Mouse (Mus musculus) midbrain, embryonic 11.5 days (tissue): ENCODE results near the gene Tiam2. TPM values are rescaled to one million over a fixed set of nuclear protein-coding genes. Genes with fewer than 3 reads are reported as not detected.

ENCODE experiments used
- ATAC-seq: fragments of 200-750 bp; cut with Nextera tagmentation; 2 replicates; pipeline ENCODE4 v1.8.0; 2017; ENCODE audit warnings: moderate TSS enrichment, moderate library complexity; ENCODE audit not compliant: low FRiP score
- DNase-seq: peaks from one replicate; pipeline ENCODE4 v3.0.0; 2015; ENCODE audit warnings: low spot score; ENCODE audit errors: missing footprints
- H3K27ac ChIP-seq: fragments of 300-500 bp; sonication (generic); 2 replicates; pipeline ENCODE4 v1.5.1; 2014; ENCODE audit warnings: low read depth, low read length
- H3K27me3 ChIP-seq: fragments of 300-500 bp; sonication (generic); 2 replicates; pipeline ENCODE4 v1.6.1; 2014; ENCODE audit warnings: mild to moderate bottlenecking, low read length, moderate library complexity, mixed read lengths; ENCODE audit not compliant: control insufficient read depth, insufficient read depth
- H3K36me3 ChIP-seq: fragments of 300-500 bp; sonication (generic); 2 replicates; pipeline ENCODE4 v1.6.1; 2014; ENCODE audit warnings: mild to moderate bottlenecking, low read length, moderate library complexity, mixed read lengths; ENCODE audit not compliant: control insufficient read depth, insufficient read depth
- H3K4me1 ChIP-seq: fragments of 300-500 bp; sonication (generic); 2 replicates; pipeline ENCODE4 v1.6.1; 2014; ENCODE audit warnings: low read length; ENCODE audit not compliant: control insufficient read depth, insufficient read depth
- H3K4me2 ChIP-seq: fragments of 300-500 bp; sonication (generic); 2 replicates; pipeline ENCODE4 v1.6.1; 2014; ENCODE audit warnings: mild to moderate bottlenecking, moderate library complexity
- H3K4me3 ChIP-seq: fragments of 300-500 bp; sonication (generic); 2 replicates; pipeline ENCODE4 v1.5.1; 2014; ENCODE audit warnings: low read depth, low read length
- H3K9ac ChIP-seq: fragments of 300-500 bp; sonication (generic); 2 replicates; pipeline ENCODE4 v1.6.1; 2014; ENCODE audit warnings: low read length
- H3K9me3 ChIP-seq: fragments of 300-500 bp; sonication (generic); 2 replicates; pipeline ENCODE4 v1.6.1; 2016; ENCODE audit warnings: low read length; ENCODE audit not compliant: control insufficient read depth
- WGBS: fragments of 180-500 bp; shearing (Covaris S2); extraction: QIAGEN DNeasy Blood & Tissue Kit; methylation state at CpG from one replicate; pipeline ENCODE4 v1.1.7; 2014; 5-methylcytosine and 5-hydroxymethylcytosine counted together
- polyA plus RNA-seq: library from polyadenylated mRNA; unstranded; fragments of >200 nt; fragmentation: Nextera tagmentation; extraction: Ambion mirVana; gene quantifications from 2 replicates; pipeline ENCODE4 v1.2.1, GENCODE M21; 2014

The Tiam2 gene
- polyA plus RNA-seq, 1 experiment from 2014 or later: 2.5 TPM

DNA sequence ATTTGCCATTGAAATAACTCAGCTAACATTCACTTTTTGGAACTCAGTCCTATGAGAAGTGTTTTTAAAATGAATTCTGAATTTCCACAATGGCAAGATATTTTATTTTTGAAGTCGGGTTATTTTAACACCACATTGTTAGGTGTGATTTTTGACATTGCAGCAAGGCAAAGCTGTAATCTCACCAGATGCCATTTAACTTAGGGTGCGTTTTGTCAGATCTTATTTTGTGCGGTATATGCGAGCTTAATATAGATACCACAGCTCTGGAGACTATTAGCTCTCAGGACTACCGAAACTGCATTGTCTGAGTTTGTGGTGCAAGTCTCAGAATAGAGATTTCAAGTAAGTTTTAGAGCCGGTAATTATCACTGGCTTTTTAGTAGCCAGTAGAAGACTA lies 173.7 kb downstream of the Tiam2 start:
- Histone ChIP-seq H3K4me2 (no peak overlapping the region), H3K9ac (no peak overlapping the region), H3K36me3 (no peaks in the 10 kb centered on the region), H3K4me1 (no peaks in the 10 kb centered on the region), H3K27me3 (no peaks in the 10 kb centered on the region), H3K4me3 (no peak overlapping the region), H3K9me3 (no peaks in the 10 kb centered on the region), H3K27ac (no peak overlapping the region)
- no peak for DNase-seq
- no peak for ATAC-seq
- 90% methylated on average over 6 of the region's 6 CpGs for WGBS

DNA sequence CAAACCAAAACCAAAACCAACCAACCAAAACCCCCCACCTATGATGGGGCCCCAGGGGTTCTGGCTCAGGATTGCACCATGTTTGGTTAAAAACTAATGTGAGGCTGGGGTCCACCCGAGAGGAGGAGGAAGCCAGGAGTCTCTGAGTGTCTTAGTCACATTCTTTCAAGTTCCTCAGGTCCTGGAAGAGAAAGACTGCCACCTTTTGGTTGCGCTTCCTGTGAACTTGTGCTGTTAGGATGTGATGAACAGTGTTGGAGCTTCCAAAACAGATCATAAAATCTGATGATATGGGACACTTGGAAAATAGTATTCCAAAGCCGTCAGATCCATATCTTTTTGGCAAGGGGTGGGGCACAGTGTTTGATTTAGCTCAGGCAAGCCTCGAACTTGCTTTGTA lies 174.6 kb downstream of the Tiam2 start:
- Histone ChIP-seq H3K27me3 (no peaks in the 10 kb centered on the region), H3K4me2 (no peak overlapping the region), H3K36me3 (no peaks in the 10 kb centered on the region), H3K4me3 (no peak overlapping the region), H3K9me3 (no peaks in the 10 kb centered on the region), H3K9ac (no peak overlapping the region), H3K4me1 (no peaks in the 10 kb centered on the region), H3K27ac (no peak overlapping the region)
- DNase-seq (no peak), ATAC-seq (no peak)
- 84% methylated on average over 4 of the region's 4 CpGs for WGBS

DNA sequence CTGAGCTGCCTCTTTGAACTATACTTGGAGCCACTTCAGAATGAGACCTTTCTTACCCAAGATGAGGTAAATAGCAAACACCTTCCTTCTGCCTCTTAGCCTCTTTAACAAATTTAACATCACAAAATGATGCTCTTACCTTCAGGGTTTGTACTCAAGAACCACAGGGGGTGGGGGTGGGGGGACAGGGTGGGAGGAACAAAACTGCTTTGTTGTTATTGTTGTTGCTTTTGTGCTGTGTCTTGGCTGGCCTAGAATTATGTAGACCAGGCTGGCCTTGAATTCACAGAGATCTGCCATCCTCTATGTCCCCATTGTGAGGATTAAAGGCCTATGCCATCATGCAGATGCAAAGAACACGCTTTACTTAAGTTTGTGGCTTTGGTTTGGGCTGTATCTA lies 179.3 kb downstream of the Tiam2 start:
- Histone ChIP-seq H3K27me3 (no peaks in the 10 kb centered on the region), H3K27ac (no peak overlapping the region), H3K9me3 (no peaks in the 10 kb centered on the region), H3K4me3 (no peak overlapping the region), H3K4me2 (no peak overlapping the region), H3K36me3 (no peaks in the 10 kb centered on the region), H3K4me1 (no peaks in the 10 kb centered on the region), H3K9ac (no peak overlapping the region)
- WGBS: 70% methylated on average over 1 of the region's 1 CpGs
- DNase-seq (no peak), ATAC-seq (no peak)

DNA sequence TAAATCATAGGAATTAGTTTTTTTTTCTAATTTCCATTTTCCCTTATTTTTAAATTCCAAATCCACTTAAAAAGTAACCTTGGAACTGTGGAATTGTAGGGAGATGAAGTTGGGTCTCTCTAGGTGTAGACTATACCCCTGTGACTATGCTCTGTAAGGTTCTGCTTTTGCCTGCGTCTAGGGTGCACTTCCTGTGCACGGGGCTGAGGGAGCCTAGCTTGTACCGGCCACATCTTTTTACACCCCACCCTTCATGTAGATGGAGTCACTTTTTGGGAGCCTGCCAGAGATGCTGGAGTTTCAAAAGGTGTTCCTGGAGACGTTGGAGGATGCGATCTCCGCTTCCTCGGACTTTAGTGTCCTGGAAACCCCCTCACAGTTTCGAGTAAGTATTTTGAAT lies 180.1 kb downstream of the Tiam2 start:
- no peak overlapping the region for H3K9ac ChIP-seq
- H3K36me3 ChIP-seq: no peaks in the 10 kb centered on the region
- no peak overlapping the region for H3K4me3 ChIP-seq
- H3K27ac ChIP-seq: no peak overlapping the region
- no peaks in the 10 kb centered on the region for H3K9me3 ChIP-seq
- H3K4me2 ChIP-seq: no peak overlapping the region
- no peaks in the 10 kb centered on the region for H3K27me3 ChIP-seq
- H3K4me1 ChIP-seq: no peaks in the 10 kb centered on the region
- no peak for DNase-seq
- 94% methylated on average over 8 of the region's 8 CpGs for WGBS
- ATAC-seq: no peak

DNA sequence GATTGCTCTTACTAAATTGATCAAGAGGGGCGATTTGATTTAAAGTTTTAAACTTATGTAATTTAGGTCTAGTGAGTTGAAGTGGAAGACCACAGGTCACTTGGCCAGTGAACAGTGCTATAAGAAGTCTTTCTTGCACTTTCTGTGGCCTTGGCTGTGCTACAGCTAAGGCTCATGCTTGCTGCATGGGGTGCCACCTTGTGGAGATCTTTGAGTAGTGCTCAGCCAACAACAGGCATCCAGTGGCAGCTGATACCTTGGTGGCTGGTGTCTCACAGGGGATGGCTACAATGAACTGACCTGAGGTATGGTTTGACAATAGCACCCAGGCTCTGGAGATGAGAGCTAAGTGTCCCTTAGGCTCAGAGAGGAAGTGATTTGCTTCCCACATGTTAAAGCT lies 183.5 kb downstream of the Tiam2 start:
- H3K36me3 ChIP-seq: no peaks in the 10 kb centered on the region
- no peaks in the 10 kb centered on the region for H3K4me1 ChIP-seq
- H3K27me3 ChIP-seq: no peaks in the 10 kb centered on the region
- H3K4me3 ChIP-seq: no peak overlapping the region
- ATAC-seq: peak; percentile 76; the same call in 1 of the 2 replicates
- peak; percentile 90 for DNase-seq
- 28% methylated on average over 1 of the region's 1 CpGs for WGBS
- no peak overlapping the region for H3K27ac ChIP-seq
- H3K4me2 ChIP-seq: no peak overlapping the region
- H3K9ac ChIP-seq: no peak overlapping the region
- H3K9me3 ChIP-seq: no peaks in the 10 kb centered on the region

DNA sequence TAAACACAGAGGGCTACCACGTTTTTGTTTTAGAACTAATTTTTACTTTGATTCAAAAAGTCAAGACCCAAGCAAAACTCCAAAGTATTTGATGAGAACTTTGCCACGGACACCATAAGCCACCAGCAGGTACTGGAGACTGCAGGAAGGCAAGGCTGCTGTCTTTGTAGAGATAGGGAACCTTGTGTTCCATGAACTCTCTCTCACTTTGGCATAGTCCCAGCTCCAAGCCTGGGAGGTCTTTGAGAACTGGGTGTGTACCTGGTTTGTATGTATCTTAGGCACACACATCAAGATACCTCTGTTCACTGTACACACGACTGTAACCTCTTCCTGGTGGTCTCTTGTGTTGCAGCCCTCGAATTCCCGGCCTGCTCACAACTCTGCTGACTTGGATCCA lies 187.9 kb downstream of the Tiam2 start:
- no peak overlapping the region for H3K9ac ChIP-seq
- no peaks in the 10 kb centered on the region for H3K36me3 ChIP-seq
- H3K27me3 ChIP-seq: no peaks in the 10 kb centered on the region
- no peak overlapping the region for H3K27ac ChIP-seq
- H3K4me2 ChIP-seq: no peak overlapping the region
- 87% methylated on average over 5 of the region's 5 CpGs for WGBS
- no peak overlapping the region for H3K4me3 ChIP-seq
- H3K4me1 ChIP-seq: no peaks in the 10 kb centered on the region
- ATAC-seq (no peak), DNase-seq (no peak)
- H3K9me3 ChIP-seq: no peaks in the 10 kb centered on the region

DNA sequence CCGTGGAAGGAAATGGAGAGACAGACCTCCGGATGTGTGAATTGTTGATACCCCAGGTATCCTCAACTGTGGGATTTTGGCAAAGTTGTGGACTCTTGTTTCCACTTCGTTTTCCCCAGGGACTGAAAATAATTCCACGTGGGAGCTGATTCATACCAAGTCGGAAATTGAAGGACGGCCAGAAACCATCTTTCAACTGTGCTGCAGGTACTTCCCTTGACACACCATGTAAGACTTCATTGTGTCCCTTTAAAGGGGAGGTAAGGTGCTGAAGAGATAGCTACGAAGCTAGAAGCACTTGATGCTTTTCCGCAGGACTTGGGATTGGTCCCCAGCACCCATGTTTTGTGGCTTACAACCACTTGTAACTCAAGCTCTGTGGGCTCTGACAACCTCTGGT lies 189.5 kb downstream of the Tiam2 start:
- Histone ChIP-seq H3K36me3 (no peaks in the 10 kb centered on the region), H3K4me2 (no peak overlapping the region), H3K9me3 (no peaks in the 10 kb centered on the region), H3K4me3 (no peak overlapping the region), H3K4me1 (no peaks in the 10 kb centered on the region), H3K27me3 (no peaks in the 10 kb centered on the region), H3K9ac (no peak overlapping the region), H3K27ac (no peak overlapping the region)
- WGBS: 91% methylated on average over 8 of the region's 8 CpGs
- DNase-seq (no peak), ATAC-seq (no peak)

DNA sequence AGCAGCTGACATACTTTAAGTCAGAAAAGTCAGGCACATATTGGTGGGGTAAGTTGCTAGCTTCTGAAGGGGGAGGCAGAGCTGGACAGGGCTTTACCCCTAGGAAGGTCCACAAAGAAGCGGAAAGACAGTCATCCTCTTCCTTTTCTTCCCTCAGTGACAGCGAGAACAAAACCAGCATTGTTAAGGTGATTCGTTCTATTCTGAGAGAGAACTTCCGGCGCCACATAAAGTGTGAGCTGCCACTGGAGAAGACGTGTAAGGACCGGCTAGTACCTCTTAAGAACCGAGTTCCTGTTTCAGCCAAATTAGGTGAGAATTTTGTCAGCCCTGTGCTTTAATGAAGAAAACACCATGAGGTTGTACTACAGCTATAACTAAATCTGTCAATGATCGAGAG lies 190.0 kb downstream of the Tiam2 start:
- WGBS: 40% methylated on average over 9 of the region's 9 CpGs
- no peak overlapping the region for H3K4me2 ChIP-seq
- H3K9me3 ChIP-seq: no peaks in the 10 kb centered on the region
- no peaks in the 10 kb centered on the region for H3K27me3 ChIP-seq
- H3K4me3 ChIP-seq: no peak overlapping the region
- no peak overlapping the region for H3K9ac ChIP-seq
- no peak for ATAC-seq
- no peaks in the 10 kb centered on the region for H3K36me3 ChIP-seq
- no peaks in the 10 kb centered on the region for H3K4me1 ChIP-seq
- DNase-seq: no peak
- H3K27ac ChIP-seq: no peak overlapping the region

DNA sequence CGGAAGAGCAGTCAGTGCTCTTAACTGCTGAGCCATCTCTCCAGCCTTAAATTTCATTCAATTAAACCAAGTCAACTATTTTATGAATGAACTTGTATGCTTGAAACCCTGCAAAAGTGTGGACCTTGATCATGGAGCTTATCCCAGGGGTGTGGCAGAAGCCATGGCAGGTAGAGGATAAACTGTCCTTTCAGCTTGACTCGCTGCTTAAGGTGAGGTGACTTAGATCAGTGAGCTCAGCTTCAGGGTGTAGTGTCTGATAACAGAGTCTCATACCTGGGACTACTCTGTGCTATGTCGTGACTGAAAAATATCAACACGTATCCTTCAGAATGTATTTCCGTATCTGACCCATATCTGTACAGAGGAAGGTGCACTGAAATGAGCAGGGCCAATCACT lies 194.0 kb downstream of the Tiam2 start:
- 89% methylated on average over 5 of the region's 5 CpGs for WGBS

More for the DNA sequence above, 194.0 kb downstream of the Tiam2 start:
- H3K9me3 ChIP-seq: no peaks in the 10 kb centered on the region
- H3K27me3 ChIP-seq: no peaks in the 10 kb centered on the region
- no peak overlapping the region for H3K4me2 ChIP-seq
- no peak overlapping the region for H3K27ac ChIP-seq
- H3K9ac ChIP-seq: no peak overlapping the region
- ATAC-seq (no peak), DNase-seq (no peak)
- no peak overlapping the region for H3K4me3 ChIP-seq
- H3K36me3 ChIP-seq: no peaks in the 10 kb centered on the region
- no peaks in the 10 kb centered on the region for H3K4me1 ChIP-seq
